Mouse (Mus musculus) testis, adult 2 months (tissue): ENCODE measurements around the gene Rpl35.

Source experiments
- CTCF ChIP-seq: fragments of 200-500 bp; IDR thresholded peaks from 2 replicates; pipeline ENCODE4 v1.5.1; 2012; ENCODE audit warnings: low read depth, mild to moderate bottlenecking, inconsistent platforms, low read length, moderate library complexity; ENCODE audit not compliant: control insufficient read depth, insufficient read depth, insufficient replicate concordance
- POLR2A ChIP-seq: fragments of 200-500 bp; IDR thresholded peaks from 2 replicates; pipeline ENCODE4 v1.6.1; 2012; ENCODE audit warnings: low read depth, mild to moderate bottlenecking, inconsistent platforms, low read length, moderate library complexity; ENCODE audit not compliant: control insufficient read depth

DNA sequence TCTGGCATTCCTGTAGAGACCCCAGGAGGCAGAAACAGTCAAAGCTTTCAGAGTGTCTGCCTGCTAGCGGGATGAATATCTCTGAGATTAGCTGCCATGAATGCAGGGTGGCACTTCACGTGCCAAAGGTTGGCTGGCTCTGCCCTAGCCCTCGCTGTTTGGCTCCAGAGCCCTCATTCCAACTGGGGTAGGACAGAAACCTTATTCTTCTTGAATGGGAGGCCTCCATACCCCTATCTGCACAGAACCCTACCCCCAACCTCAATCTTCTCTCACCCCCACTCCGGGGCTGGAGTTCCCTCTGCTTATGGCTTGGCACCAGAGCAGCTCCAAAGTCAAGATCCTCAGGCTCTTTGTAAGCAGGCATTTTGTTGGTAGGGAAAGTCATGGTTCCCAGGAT, 27.6 kb downstream of the Rpl35 start:
- no peak for TF ChIP-seq CTCF
- TF ChIP-seq POLR2A, result no peak
